Mouse (Mus musculus) cerebellum, adult 8-10 months (tissue): ENCODE measurements around the gene Gpc2.

Experiments used
- DNase-seq: peaks from one replicate; pipeline ENCODE4 v3.0.0; 2022

The Gpc2 gene

DNA sequence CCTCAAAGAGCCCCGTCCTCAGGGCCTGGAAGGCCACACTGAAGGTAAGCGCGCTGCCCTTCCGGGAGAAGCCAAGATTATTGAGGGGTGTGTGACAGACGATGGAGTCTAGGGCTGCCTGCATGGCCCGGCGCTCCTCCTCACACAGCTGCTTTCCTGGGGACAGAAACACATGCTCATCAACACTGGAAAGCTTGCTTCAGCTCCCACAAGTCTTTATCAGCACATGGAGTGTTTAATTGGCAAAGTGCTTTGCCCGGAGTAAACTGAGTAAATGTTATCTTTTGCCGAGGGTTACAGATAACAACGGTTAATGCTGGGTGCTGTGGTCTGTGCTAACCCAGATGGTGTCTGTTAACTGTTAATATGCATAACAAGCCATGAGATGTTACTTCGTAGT lies 19.0 kb downstream of the Gpc2 start:
- DNase-seq, result no peak

DNA sequence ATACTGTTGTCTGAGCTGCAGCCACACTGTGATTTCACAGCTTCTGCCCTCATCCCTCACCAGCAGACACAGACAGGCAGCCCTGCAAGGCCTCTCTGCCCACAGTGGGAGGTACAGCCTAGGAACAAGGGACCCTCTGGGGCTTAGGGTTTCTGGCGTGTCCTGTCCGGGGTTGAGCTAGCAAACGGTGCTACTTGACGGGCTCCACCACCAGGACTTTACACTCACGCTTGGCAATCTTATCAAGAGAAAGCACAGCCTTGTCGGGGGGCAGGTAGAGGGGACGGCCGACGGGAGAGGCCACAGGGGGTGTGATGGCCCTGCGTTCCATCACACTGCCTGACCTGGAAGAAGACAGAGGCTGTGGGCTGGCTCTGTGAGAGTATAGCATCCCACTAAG lies 19.8 kb downstream of the Gpc2 start:
- DNase-seq, result no peak

DNA sequence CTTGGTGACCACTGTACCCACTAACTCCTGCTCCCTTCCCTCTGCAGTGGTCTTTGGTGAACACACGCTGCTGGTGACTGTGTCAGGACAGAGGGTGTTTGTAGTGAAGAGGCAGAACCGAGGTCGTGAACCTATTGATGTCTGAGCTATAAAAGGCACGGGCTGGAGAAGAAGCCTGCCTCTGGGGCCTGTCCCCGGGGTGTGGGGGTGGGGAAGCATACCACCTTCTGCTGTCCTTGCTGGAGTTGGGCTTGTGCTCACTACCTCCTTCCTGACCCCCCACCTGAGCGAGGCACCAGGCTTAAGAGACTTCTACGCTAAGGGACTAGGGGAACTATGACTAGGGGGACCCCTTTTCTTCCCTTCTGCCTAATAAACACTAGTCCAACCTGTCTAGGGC lies 20.8 kb downstream of the Gpc2 start:
- DNase-seq, result no peak

DNA sequence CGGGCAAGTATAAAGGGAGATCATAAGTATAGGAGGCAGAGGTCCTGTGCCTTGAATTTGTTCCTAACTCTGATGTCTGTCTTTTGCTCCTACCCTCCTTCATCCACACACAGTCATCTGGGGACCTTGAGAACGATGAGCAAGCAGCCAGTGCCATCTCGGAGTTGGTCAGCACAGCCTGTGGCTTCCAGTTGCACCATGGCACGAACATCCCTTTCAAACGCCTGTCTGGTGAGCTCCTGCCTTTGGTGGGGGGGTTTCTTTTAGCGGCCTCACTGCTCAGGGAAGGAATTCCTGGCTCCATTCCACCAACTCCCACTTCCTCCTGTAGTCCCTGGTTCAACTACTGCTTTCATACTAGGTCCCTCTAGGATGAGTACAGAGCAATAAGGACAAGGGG lies 21.3 kb downstream of the Gpc2 start:
- DNase-seq, result no peak

DNA sequence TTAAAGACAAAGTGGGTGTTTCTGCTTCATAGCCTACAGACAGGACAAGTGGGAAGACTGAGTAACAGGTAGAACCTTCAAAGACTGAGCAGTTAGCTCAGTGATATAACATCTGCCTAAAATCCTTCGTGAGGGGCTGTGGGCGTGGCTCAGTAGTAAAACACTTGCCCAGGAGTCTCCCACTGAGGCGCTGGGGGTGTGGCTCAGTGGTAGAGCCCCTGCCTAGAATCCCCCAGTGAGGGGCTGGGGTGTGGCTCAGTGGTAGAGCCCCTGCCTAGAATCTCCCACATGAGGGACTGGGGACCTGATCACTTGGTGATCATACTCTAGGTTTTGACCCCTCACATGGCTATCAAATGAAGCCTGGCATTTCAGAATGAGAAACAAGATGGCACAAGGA lies 21.7 kb downstream of the Gpc2 start:
- DNase-seq, result no peak

DNA sequence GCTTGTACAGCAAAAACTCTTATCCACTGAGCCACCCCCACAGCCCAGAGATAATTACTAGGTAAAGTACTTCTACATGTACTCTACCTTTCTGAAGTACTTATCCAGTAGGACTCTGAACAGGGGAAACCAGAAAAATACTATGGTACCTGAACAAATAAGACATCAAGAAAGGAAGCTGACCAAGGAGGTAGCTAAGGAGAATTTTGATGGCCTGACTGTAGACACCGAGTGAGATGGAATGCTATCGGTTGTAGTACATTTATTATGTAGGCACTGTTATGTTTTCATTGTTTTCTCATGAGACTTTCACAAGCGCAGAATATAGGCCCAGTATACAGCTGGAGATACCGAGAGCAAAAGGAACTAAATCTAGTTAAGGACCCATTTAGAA lies 22.2 kb downstream of the Gpc2 start:
- no peak for DNase-seq

DNA sequence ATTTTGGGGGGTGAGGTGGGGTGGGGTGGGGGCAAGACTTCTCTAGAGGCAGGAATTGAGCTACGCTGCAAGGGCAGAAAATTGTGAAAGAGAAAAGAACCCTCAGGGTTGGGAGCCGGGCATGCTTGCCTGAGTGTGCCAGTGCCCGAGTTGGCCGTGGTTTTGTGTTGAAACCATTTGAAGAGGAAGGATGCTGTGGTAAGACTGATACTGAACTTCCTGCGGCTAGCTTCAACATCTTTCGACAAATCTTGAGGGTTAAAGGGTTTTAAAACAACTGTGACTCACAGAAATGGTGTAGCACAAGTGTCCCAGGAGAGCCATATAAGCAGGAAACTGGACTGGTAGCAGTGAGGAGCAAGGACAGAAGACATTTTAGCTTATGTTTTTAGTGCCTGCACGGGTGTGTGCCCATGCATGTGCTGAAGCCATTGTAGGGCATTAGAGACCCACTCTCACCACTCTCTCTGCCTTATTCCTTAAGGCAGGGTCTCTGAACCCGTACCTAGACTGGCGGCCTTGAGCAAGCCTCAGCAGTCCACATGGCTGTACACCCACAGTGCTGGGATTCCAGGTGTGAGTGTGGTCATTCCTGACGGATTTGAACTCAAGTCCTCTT lies 22.7 kb downstream of the Gpc2 start:
- no peak for DNase-seq

DNA sequence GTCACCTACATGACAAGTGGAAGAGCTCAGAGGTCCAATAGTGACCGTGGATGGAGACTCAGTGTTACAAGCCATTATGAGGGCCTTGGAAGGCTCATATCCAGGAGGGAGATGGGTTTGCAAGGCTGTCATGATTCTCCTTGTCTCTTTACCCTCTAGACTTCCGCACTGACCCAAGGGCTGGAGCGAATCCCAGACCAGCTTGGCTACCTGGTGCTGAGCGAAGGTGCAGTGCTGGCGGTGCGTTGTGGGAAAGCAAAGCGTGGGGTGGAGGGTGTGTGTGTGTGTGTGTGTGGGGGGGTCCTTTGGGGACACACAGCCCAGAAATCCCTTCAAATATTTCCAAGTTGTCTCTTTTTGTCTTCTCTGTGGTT lies 23.7 kb downstream of the Gpc2 start:
- DNase-seq, result no peak

DNA sequence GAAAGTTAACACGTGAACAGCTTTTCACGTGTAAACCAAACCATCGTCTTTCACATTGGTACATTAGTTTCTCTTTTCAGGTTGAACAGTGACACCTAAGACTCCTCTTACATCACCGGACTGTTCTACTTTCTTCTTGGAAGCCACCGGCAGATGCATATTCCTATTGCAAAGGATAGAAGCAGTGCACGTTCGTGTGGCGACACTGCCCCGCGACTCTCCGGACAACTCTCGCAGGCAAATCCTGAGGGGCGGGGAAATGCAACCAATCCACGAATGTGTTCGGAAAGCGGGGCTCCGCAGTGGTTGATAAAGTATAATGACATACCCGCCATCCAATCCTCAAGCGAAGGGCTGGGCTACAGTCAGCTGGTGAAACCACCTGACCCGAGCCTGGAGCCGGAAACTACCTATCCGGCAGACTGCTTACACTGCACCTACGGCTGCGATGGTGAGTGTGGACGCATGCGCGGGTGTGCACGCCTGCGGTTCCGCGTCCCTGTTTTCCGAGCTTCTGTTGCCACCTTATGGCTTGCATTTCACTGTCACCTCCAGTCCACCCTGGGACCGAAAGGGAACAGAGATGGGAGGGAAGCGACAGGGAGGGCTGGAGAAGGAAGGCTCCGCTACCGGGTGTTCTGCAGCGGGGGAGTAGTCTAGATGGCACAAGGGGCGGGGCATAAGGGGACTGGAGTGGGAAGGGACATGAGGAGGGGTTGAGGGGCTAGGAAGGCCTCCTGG lies 24.3 kb downstream of the Gpc2 start, which contains the start of gene Lamtor4:
Gene Lamtor4, plus strand, starts transcription at position 130 of the 741 bp plus-strand sequence.
- DNase-seq, result peak; percentile 93

DNA sequence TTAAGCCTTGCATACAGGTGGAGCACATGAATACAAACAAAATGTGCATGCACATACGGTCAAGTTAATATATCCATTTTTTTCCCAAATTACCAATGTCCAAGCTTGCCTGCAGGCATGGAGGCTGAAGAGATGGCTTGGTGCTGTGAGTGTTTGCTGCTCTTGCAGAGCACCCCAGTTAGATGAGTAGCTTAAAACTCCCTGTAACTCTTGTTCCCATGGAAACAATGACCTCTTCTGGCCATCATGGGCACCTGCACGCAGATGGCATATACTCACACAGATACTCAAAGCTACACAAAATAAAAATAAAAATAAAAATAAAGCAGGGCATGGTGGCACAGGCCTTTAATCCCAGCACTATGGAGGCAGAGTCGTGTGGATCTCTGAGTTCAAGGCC lies 26.7 kb downstream of the Gpc2 start:
- no peak for DNase-seq

DNA sequence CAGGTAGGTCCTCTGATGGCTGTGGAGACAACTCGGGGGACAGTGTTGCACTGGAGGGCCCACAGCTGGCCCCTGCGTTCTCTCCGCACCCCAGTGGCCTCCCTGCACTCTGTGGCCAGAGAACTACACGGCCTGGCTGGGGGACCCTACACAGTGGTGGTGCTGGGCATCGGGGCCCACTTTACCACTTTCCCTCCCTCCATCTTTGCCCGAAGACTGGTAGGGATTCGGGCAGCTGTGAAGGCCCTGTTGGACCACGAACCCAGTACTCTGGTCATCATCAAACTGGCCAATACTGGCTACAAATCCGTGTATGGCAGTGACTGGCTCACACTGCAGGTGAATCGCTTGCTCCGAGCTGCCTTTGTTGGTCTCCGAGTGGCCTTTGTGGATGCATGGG lies 28.7 kb downstream of the Gpc2 start:
- DNase-seq, result no peak

DNA sequence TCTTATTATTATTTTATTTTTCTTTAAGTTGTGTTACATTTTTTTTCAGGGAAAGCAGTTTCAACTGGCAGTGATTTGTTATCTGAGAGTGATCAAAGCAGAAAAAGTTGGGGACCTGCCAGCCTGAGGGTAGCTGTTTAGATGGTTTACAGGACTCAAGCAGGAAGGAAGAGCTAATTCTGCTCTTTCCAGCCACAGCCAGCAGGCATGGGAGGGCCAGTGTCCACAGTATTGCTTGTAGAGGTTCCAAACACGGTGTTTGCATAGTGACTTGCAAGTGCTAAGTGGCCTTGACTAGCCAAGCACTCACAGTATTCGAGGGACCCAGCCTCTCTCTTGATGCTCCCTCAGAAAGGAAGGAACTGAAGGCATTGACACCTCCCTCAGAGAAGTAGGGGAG lies 38.3 kb downstream of the Gpc2 start:
- DNase-seq, result no peak

DNA sequence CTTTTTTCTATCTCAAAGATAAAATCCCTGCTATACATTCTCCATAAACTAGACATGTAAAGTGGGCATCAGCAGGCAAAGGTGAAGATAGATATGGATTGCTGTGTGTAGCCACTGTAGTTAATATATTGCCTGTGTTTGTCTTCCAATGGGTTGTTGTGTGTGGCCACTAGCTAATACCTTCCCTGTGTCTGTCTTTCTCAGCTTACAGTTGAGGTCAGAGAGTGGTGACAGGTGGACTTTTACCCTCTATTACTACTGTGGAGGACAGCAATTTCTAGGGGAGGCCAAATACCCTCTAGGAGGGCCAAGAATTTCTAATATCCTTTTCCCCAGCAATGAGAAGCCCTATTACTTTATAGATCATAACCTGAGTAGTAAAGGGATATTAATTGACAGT lies 45.6 kb downstream of the Gpc2 start:
- DNase-seq, result no peak

DNA sequence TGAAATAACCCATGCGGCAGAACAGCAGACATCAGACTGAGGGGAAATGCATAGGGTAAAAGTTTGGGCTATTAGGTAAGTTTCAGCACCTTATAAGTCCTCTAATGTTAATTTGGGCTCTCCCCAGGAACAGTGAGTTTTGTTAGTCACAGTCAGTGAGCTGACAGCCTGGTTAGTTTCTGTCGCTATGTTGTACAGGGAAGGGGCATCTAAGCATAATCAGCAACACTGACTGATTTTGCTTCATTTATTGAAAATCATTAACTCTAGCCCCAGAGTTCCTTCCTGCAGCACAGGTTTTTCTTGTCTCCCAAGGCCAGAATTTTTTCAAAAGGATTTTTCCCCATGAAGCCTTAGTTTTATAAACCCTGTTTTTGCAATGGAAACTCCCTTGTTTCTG lies 46.0 kb downstream of the Gpc2 start:
- no peak for DNase-seq

DNA sequence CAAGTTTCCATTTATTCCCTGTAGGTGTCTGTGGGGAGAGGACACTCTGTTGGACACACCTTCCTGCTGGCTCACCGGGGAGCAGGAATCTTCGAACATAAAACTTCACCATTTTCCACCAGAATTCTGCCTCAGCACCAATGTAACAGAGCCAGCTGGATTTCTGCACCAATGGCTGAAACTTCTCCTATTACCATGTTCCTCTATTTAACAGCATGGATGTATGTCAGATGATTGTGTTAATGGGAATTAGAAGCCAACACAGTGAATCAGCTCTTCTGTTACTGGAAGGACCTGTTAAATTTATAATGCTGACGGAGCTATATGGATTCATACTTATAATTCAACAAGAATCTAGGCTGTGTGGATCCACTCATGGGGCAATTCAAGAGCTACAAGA lies 50.3 kb downstream of the Gpc2 start:
- no peak for DNase-seq

DNA sequence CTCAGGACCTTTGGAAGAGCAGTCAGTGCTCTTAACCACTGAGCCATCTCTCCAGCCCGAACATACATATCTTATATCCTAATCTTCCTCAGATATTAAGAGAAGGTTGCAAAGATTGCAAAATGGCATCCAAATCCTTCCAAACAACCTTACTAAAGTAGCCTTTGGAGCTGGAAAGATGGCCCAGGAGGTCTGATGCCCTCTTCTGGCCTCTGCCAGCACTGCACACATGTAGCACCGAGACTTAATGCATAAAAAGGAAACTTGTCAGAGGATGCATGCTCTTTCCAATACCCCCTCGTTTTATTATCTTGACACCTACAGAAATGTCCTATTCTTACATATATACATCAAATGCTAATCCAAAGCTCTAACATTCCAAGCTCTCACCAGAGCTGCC lies 51.8 kb downstream of the Gpc2 start:
- DNase-seq, result no peak

DNA sequence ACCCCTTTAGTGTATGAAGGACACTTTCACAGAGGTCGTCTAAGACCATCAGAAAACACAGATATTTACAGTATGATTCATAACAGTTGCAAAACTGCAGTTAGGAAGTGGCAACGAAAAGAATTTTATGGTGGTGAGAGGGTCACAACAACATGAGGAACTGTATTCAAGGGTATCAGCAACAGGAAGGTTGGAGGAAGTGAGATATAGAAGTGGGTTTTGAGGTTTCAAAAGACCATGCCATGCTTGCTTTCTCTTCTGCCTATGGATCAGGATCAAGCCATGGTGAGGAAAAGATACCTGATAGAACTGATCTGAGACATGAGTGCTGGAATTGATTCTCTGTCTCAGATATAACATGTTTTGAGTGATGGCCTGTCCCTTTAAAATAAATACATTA lies 52.4 kb downstream of the Gpc2 start:
- DNase-seq, result no peak

DNA sequence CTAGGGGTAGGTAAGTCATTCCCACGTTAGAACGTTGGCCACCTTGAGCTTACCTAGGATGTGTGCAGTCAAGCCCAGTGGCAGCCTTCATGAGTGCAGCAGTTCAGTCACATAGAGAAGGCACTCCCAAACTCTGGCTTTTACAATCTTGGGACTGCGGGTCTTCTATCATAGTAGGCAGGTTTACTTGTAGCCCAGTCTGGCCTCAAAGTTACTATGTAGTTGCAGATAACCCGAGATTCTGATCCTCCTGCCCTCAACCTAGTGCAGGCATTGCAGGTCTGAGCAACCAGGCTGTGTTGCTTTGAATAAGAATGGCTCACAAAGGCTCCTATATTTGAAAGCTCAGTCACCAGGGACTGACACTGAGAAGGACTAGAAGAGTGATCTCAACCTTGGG lies 53.3 kb downstream of the Gpc2 start:
- DNase-seq, result no peak

DNA sequence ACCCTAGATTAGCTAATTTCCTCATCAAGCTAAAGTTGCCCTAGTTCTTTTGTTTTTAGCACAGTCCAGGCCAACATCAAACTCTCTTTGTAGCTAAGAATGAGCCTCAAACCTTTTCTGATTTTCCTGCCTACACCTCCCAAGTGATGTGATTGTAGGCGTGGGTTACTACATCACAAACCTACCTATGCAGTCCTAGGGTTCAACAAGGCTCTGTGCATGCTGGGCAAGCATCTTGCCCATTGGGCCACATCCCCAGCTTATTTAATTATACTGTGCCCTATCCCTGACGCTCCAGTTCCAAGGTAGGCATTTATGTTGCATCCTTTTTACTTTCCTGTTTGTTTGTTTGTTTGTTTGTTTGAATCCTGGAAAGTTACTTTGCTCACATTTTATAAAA lies 54.1 kb downstream of the Gpc2 start, which contains the start of gene Nxpe5:
Gene Nxpe5, plus strand, starts transcription at position 199 of the 400 bp plus-strand sequence.
- DNase-seq, result no peak
